Mouse (Mus musculus) G1E (cell line): Measurements from ENCODE around the gene Batf2.

Experiments
- CTCF ChIP-seq: IDR thresholded peaks from 2 replicates; pipeline ENCODE4 v1.5.1; 2012; ENCODE audit warnings: low read depth, low read length, inconsistent platforms, mixed read lengths
- GATA1 ChIP-seq: IDR thresholded peaks from 2 replicates; pipeline ENCODE4 v1.6.1; 2012; ENCODE audit warnings: borderline replicate concordance, low read length, inconsistent platforms, mixed read lengths
- GATA2 ChIP-seq: IDR thresholded peaks from 2 replicates; pipeline ENCODE4 v1.6.1; 2012; ENCODE audit warnings: low read depth, low read length, inconsistent platforms, borderline replicate concordance
- POLR2AphosphoS5 ChIP-seq: IDR thresholded peaks from 2 replicates; pipeline ENCODE4 v1.6.1; 2012; ENCODE audit warnings: low read depth, low read length, inconsistent platforms; ENCODE audit not compliant: insufficient replicate concordance

DNA sequence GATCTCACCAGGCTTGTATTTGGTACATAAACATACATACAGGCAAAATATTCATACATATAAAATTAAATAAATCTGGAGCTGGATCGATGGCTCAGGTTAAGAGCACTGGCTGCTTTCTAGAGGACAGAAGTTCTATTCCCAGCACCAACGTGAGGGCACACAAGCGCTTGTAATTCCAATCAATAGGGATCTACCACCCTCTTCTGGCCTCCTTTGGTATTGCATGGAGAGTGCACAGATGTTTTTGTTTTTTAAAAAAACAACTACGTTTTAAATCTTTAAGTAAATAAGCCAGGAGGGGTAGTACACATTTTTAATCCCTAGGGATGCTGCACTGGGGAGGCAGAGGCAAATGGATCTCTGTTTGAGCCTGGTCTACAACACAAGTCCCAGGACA is 14.5 kb upstream of the Batf2 start:
- TF ChIP-seq GATA2 (no peak), GATA1 (no peak), CTCF (peak; percentile 45; the same call in 1 of the 2 replicates), POLR2AphosphoS5 (no peak)
